Mouse (Mus musculus): ENCODE measurements around the gene Spp1.
"Not testable (repeated sequence)": the region's sequence is repeated elsewhere in the genome, so short reads cannot be mapped to it uniquely, and the experiment has no call there.

Gene Spp1

DNA sequence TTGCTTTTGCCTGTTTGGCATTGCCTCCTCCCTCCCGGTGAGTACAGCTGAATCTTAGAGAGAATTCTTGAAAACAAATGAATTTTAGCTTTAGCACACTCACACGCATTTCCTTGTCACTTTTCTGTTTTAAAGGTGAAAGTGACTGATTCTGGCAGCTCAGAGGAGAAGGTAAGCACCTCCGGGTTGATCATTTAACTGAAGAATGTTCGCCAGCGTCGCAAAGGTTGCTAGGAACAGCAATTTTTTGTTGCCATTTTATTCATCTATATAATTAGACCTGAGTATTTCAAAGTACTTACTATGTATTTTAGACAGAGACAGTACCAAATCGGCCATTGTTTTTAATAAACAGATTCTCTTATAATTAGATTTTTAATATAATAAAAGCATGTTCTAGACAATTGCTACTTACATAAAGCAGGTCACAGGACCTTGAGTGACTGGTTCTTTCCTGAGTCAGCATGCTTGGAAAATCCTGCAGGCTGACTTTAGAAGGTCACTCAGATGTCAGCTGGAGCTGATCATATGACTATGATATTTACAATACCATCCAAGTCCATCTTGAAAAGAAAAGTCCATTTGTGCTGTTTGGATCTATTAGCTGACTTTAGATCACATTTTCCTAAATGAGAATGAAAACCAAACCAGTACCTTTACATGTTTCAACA, 1.6 kb downstream of the Spp1 start:
- no peak for DNase-seq

DNA sequence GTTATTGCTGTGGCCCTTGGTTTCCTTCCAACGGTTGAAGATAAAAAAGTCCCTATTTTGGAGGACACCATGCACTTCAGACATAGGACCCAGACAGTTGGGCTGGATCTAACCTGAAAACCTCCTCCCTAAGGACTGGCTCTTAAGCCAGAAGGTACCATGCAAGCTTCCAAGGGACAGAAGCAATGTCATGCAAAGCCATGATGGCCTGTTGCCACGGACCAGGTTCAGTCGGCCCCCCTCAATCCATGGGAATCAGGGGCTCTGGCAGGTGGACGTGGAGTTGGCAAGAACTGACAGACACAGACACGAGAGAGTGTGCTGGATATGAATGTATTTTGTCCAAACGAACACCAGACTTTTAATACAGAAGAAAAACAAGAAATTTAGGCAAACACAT, 7.5 kb downstream of the Spp1 start:
- no peak for DNase-seq

DNA sequence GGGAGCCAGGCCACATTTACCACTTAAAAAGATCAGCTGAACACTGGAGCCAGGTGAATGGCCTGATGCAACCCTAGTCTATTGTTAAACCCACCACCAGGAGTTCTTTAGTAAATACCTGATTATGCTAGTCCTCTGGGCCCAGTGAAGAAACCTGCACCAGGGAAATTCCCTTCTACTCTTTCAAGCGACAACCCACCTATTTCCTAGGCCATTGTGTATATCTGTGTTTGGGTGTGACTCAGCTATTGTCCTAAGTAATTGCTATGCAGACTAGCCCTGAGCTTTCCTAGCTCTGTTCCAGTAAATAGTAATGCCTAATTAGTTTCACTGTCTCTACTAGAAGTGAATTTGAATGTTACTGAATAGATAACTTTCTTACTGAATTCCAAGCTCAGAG, 7.9 kb downstream of the Spp1 start:
- no peak for DNase-seq

DNA sequence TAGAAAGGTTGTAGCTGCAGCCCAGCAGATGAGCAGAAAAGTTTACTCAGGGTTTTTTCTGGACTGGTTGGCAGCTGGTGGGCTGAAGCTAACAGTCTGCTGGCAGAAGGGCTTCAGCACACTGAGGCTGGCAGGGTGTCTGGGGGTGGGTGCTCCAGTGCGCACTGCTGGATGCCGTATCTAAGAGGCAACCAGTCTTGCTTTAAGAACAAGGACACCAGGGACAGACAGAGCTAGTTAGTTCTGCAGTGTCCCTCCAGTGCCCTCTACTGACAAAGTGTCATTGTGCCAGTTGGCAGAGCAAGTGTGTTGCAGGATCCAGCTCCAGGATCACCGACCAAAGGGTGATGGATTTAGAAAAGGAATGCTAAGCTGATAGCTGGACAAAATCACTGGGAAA, 11.2 kb downstream of the Spp1 start:
- peak; percentile 71 for DNase-seq

DNA sequence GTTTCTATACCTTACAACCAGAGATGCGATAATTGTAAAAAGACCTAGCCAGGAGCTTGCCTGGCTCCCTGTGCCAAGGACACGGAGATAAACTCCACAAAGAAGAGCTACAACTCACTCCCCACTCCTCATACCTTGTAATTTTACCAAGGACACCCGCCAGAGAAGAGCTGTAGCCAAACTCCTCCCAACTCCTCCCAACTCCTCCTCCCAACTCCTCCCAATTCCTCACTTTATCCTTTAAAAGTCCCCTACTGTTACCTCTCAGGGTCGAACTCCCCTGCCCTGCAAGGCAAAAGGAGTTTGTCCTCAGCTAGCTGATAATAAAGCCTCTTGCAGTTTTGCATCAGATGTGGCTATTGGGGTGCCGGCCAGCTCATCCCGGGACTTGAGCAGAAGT, 13.4 kb downstream of the Spp1 start:
- not testable (repeated sequence) for DNase-seq

DNA sequence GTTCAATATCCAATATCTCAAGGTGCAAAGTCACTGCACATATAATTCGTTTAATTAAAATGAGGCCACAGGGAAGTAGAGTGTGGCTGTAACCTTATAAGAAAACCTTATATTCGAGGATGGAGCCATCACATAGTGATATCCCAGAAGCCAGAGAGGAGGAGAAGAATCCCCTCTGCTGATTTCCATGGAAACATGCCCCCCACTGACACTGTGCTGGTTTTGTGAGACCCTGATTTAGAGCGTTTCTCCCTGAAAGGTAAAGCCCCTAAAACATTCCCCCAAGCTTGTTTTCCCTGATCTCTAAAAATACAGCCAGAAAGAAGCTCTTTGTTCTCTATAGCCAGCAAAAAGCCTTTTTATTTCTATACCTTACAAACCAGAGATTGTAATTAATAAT, 14.6 kb downstream of the Spp1 start:
- DNase-seq = no peak

DNA sequence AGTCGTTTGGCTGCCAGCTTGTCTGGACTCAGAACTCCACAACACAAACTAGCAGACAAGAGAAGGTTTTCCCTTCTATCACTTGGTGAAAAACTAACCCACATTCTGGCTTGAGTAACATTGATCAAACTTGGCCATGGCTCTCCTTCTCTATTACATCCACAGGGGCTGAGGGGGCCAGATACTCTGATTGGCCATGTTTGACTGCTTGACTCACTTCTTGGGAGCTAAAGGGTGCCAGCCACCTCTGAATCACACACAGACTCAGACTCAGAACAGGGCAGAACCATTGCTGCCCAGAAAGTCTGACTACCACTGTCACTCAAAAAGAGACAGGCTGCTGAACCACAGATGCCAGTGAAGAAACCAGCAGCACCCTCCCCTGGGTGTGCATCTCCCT, 18.2 kb downstream of the Spp1 start:
- DNase-seq = no peak

DNA sequence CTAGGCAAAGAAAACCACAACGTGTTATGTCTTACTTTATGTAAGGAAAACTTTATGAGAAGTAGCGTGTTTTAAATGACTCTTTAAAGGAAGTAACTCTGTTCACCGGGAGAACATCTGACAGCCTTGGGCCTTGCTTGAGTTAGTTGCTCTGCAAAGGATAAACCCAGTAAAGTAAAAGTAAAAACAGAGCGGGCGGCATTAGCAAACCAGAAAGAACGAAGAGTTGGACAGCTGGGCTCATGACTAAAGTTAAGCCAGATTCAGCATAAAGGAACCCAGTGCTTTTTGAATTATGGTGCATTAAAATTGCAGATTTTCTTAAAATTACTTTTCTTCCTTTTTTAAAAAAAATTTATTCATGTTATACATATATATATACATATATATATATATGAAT, 19.6 kb downstream of the Spp1 start:
- no peak for DNase-seq

DNA sequence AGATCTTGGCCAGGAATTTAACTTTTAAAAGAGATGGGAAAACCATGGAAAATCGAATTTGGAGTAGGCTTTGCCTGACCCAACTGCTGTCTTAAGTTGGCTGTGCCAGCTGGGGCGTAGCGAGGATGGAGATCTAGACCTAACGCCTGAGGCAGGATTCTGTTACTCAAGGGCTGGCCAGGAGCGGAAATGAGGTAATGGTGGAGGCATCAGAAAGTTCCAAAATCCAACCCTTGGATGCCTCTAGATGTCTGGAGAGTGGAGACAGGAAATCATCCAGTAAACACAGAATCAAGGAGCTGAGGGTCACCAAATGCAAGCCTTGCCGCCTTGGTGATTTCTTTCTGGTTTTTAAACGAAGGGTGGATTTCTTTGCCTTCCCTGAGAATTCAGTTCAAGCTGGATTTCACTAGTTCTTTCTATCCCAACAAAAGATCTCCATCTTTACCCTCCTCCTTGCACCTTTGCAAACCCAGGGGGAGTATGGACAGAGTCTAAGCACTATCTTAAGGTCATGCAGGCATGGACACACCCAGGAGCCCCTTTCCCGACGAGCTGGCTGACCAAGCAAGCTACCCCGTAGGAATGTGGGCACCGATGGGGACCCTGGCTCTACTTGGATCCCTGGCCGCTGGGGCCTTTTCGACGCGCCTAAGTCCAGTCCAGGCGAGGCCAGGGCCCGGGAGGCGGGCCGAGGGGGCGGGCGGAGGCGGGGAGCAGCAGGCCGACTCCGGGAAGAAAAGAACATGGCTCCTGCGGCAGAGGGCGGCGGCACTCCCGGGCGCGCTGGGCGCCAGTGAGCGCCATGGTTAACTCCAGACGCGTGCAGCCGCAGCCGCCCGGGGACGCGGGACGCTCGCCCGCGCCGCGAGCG, 24.2 kb downstream of the Spp1 start, which contains the start of gene Pkd2:
Pkd2 (plus strand) TSS at position 619 of the 874 bp plus-strand sequence.
- DNase-seq = peak; percentile 75

DNA sequence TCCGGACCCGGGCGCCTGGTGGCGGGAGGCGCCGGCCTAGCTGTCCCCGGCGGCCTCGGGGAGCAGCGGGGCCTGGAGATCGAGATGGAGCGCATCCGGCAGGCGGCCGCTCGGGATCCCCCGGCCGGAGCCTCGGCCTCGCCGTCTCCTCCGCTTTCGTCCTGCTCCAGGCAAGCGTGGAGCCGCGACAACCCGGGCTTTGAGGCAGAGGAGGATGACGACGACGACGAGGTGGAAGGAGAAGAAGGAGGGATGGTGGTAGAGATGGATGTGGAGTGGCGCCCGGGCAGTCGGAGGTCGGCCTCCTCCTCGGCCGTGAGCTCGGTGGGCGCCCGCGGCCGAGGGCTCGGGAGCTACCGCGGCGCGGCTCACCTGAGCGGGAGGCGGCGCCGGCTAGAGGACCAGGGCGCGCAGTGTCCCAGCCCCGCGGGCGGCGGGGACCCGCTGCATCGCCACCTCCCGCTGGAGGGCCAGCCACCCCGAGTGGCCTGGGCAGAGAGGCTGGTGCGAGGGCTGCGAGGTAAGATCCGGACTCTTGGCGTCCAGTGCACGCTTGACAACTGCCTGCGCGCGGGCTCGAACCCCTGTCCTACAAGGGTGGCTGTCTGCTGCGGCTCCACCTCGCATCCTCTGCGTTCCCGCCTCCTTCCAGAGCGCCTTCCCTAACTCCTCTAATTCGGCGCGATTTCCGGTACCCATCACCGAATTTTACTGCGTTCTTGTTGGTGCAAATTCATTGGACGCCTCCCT, 25.0 kb downstream of the Spp1 start:
- DNase-seq = peak; percentile 76

DNA sequence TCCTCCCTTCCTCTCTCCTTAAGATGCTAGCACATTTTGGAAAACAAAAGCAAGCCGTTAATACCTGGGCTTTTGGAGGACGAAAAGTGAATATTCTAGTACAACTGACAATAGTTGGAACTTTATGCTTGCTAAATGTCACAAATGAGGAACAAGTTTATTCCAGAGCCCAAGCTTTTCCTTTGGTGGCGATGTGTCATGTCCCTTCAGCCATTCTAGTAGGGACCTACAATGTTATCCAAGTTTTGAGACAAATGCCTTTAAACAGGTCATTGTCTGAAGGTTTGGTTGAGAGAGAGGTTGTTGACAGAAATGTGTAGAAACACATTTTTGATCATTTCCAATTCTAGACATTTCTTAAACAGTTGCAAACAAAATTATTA, 25.5 kb downstream of the Spp1 start:
- no peak for DNase-seq

DNA sequence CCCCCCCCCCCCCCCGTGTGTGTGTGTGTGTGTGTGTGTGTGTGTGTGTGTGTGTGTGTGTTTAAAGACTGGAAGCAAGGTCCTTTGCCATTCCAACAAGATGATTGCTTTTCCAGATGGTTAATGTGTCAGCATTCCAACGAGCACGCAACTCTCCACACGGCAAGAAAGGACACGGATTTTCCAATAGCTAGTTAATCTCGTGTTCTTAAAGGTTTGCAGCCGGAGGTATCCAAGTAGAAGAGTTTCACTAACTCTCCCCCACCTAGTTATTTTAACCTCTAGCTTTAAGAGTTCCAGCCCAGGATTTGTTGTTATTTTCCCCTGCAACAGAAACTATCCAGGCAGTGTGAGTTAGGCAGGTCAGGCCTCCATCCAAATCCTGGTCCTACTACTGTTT, 25.9 kb downstream of the Spp1 start:
- no peak for DNase-seq

DNA sequence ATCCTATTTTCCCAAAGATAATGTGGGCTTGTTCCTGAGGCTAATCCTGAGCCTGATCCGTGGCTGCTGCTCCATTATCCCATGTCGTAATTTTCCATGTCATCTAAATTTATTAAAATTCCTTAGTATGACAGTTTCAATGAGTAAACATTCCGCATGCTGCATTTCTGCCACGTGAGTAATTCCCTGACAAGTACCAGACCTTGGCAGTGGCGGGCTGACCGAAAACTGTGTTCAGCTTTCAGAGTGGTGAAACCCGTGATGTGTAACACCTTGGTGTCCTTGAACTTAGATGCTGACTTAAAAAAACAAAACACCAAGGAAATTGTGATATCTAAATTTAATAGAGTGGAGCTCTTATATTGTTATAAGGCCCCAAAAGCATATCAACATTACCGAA, 30.4 kb downstream of the Spp1 start:
- no peak for DNase-seq

DNA sequence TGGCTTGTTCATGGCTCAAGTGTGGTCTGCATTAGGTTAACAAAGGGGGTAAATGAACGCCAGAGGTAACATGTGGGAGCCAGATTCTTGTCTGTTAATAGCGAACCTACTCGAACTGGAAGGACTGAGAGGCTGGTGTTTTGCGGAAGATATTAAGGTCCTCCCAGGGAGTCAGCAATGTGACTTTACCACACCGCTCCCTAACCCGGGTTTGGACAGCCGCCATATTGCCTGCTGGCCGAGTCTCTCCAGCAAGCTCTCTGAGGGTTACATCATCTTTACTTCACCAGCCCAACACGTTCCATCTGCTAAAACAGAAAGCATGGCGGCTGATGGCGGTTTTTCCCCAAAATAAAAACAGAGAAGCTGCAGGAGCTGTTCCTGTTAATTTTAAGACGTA, 30.8 kb downstream of the Spp1 start:
- peak; percentile 84 for DNase-seq

DNA sequence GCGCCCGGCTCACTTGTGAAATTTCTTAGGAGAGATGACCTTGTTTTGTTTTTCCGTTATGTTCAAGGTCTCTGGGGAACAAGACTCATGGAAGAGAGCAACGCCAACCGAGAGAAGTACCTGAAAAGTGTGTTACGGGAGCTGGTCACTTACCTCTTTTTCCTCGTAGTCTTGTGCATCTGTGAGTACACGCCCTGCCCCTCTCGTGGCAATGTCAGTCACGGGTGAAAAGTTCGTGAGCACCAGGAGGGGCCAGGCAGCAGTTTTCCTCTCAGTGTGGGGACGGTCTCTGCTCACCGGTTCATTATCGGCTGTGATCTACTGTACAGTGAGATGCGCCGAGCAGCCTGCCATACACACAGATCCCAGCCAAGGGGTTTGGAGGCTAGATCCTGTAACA, 31.9 kb downstream of the Spp1 start:
- DNase-seq = no peak

DNA sequence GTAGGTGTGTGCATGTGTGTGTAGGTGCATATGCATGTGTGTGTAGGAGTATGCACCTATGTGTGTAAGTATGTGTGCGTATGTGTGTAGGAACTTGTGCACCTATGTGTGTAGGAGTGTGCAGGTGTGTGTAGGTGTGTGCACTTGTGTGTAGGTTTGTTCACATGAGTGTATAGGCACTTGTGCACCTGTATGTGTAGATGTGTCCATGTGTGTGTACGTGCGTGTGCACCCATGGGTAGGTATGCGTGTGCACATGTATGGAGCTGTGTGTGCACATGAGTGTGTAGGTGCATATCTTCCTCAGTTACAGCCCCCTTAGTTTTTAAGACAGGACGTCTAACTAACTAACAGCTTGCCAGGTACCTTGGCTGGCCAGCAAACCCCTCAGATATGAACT, 33.7 kb downstream of the Spp1 start:
- DNase-seq = no peak

DNA sequence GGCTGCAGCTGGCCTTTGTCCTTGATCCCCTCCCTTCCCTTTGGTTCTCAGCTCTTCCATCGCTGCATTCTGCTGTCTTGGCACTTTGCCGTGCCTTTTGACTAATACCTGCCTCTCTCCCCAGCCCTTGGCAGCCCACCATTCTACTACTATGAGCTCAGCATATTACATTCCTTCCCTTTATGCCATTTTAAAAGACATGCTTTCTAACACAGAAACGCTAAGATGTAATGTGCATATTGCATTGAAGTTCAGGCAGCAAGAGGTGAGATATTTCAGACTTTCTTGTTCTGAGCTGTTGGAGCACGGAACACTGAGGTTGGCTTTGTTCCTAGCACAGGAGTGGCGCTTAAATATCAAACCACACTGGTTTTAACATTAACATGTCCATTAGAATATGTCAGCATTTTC, 36.1 kb downstream of the Spp1 start:
- no peak for DNase-seq

DNA sequence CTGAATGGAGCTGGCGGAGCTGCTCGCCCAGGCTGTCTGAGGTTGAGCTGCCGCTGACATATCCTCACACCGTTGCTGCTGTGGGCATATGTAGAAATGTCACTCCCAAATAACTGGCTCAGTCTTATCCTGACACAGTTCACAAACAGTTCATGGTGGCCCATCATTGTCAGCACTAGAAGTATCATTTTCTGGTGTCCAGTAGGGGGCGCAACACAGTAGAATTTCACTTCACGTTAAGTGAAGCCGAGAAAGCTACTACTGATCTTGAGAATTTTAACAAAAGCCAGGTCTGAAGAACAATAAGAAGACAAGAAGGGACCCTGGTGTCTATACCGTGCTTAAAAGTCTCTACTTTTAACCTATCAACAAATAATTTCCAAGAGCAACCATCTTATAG, 37.5 kb downstream of the Spp1 start:
- no peak for DNase-seq

DNA sequence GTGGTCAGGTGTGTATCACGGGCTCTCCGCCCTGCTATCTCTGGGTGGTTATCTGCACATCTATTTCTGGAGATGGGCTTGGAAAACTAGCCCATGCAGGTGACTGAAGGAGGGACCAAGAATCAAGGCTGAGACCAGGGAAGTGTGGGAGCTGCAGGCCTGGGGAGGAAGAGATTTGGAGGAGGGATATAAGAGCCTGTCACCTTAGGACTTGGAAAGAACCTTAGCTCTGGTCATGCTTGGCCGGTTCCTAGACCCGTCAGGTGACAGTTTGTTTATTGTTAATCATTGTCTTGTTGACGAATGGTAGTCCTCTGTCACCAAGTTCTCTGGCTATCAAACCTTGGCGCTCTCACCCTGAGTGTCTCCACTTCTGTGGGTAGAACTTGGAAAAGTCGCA, 45.4 kb downstream of the Spp1 start:
- no peak for DNase-seq

DNA sequence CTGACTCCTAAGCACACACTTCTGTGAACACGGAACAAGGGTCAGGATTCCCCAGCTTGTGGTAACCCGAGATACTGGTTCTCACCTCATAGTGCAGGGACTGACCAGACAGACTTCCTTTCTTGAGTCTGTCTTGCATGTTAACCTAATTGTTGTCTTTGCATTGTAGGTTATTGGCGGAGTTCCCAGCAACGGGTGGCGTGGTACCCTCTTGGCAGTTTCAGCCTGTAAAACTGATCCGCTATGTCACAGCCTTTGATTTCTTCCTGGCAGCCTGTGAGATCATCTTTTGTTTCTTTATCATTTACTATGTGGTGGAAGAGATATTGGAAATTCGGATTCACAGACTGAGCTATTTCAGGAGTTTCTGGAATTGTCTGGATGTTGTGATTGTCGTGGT, 47.9 kb downstream of the Spp1 start:
- no peak for DNase-seq

All from cerebellum, adult 9-10 months (tissue).